9 mouse cellular contexts compared by ENCODE assay signal in genomic region chr6:32261339-32261738, GRCm38 (mm10).
A peak's percentile ranks its signal among the peaks of the same experiment; 100 is the strongest.
DNase-seq lines count a peak whose midpoint lies in the region; ATAC-seq lines count a peak whose summit lies in the region.
"Had no signal": no experiment of that assay in that cellular context is flagged by ENCODE, and none has a peak within 500 bp of the region (broad histone marks: within the 10 kb centered on the region; RNA-seq: fewer than 3 reads in every experiment).

No protein-coding gene starts in this region.

- 0 out of 2 replicates have a peak, but pooled peaks cover 15% of the 10 kb centered on the region for H3K4me1 ChIP-seq in kidney, embryonic 15.5 days
- peaks cover 32% of the 10 kb centered on the region for H3K4me1 ChIP-seq in forebrain, embryonic 15.5 days

- no peak overlapping the region for H3K9ac ChIP-seq in kidney, embryonic 15.5 days
- no peak overlapping the region for H3K9ac ChIP-seq in forebrain, embryonic 15.5 days (replicated peaks)

- no peak overlapping the region for H3K27ac ChIP-seq in kidney, embryonic 15.5 days
- 0 out of 2 replicates have a peak overlapping the region, but pooled peaks have one; percentile 27 for H3K27ac ChIP-seq in forebrain, embryonic 15.5 days (replicated peaks)

- no peak overlapping the region for H3K4me2 ChIP-seq in kidney, embryonic 15.5 days
- H3K4me2 ChIP-seq in forebrain, embryonic 15.5 days (replicated peaks) = no peak overlapping the region
- H3K4me2 ChIP-seq: liver, embryonic 11.5 days had no signal

- H3K4me3 ChIP-seq in kidney, embryonic 15.5 days (replicated peaks) = no peak overlapping the region
- no peak overlapping the region for H3K4me3 ChIP-seq in forebrain, embryonic 15.5 days

- no peaks in the 10 kb centered on the region for H3K27me3 ChIP-seq in kidney, embryonic 15.5 days
- no peaks in the 10 kb centered on the region for H3K27me3 ChIP-seq in forebrain, embryonic 15.5 days

- WGBS in kidney, embryonic 15.5 days = 32% methylated on average over 3 of the region's 3 CpGs
- WGBS in forebrain, embryonic 15.5 days = 6% methylated on average over 3 of the region's 3 CpGs

- ATAC-seq in kidney, embryonic 15.5 days (replicated peaks; ENCODE audit: low FRiP score) = 0 out of 2 replicates have a peak, but pooled peaks have one; percentile 46
- peak; percentile 81 for ATAC-seq in forebrain, embryonic 15.5 days (replicated peaks)

- H3K36me3 ChIP-seq in kidney, embryonic 15.5 days = no peaks in the 10 kb centered on the region
- no peaks in the 10 kb centered on the region for H3K36me3 ChIP-seq in forebrain, embryonic 15.5 days

- H3K9me3 ChIP-seq in kidney, embryonic 15.5 days (replicated peaks) = no peaks in the 10 kb centered on the region
- H3K9me3 ChIP-seq in forebrain, embryonic 15.5 days = no peaks in the 10 kb centered on the region

- DNase-seq in kidney, adult 11 months = no peak
- peak; percentile 30 to 37 for DNase-seq in left cerebral cortex, adult 18-20 months (ENCODE audit: low spot score in 2 of 2)
- peak; percentile 73 to 81 for DNase-seq in right cerebral cortex, postnatal 10 days (ENCODE audit: low spot score in 2 of 2)
- DNase-seq in kidney, postnatal 14 days = no peak
- no peak for DNase-seq in kidney, postnatal 36 days
- no peak for DNase-seq in lung, adult 18-20 months

Comparison
In these comparisons a context has a peak if more than half of its experiments do, and no peak if none do; other contexts are left out.
1. DNase-seq: peak in left cerebral cortex, adult 18-20 months (2 of 2) and right cerebral cortex, postnatal 10 days (2 of 2); none in kidney, adult 11 months (single experiment), kidney, postnatal 14 days (single experiment), kidney, postnatal 36 days (0 of 2) and lung, adult 18-20 months (0 of 2).